Mouse (Mus musculus): ENCODE measurements around the gene Hat1.

The Hat1 gene

GRCm38 (mm10) chr2:71462553-71462952, 73.8 kb downstream of the Hat1 start:
- no peak for DNase-seq (ENCODE audit: low read depth, low spot score)

DNA sequence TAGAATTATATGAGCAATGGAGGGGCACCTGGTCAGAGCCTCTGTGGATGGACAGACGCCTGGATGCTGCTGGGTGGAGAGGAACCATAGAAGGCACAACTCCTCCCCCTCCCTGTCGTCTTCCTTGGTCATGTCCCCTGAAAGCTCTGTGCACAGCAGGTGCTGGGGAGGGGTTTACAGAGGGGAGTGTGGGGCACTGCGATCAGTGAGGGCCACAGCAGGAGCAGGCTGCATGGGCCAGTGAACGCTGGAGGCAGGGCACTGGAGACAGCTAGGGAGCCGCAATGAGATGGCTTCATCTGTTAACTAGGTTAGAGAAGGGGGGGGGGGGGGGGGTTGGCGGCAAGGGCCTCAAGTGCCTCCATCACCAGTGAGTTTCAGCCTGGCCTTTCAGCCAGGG, 77.3 kb downstream of the Hat1 start:
- DNase-seq (ENCODE audit: low read depth, low spot score) = no peak

DNA sequence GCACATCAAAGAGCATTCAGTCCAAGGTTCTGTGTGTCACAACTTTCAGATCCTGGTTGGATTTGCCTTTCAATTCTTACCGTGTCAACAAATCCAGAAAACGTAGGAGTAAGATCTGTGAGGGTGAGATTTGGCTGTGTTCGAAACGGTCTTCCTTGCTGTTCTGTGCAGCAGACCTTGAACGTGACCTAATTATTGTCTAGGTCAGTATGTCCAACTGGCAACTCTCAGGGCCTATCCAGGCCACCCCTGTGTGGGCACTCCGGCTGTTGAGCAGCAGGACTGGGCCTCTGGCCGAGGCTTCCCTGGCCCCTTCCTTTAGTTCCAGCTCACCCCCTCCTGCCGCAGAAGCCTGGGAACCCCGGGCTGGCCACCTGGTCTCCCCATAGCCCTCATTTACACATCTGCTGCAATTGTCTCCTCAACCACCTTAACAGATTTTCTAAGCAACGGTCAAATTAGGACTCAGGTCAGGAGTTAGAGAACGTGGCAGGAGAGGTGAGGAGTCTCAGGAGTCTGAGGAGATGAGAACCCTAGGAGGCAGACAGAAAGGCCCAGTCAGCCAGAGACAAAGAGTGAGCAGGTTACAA, 78.2 kb downstream of the Hat1 start:
- no peak for DNase-seq (ENCODE audit: low read depth, low spot score)

GRCm38 (mm10) chr2:71471094-71471493, 82.3 kb downstream of the Hat1 start:
- DNase-seq (ENCODE audit: low read depth, low spot score) = no peak

DNA sequence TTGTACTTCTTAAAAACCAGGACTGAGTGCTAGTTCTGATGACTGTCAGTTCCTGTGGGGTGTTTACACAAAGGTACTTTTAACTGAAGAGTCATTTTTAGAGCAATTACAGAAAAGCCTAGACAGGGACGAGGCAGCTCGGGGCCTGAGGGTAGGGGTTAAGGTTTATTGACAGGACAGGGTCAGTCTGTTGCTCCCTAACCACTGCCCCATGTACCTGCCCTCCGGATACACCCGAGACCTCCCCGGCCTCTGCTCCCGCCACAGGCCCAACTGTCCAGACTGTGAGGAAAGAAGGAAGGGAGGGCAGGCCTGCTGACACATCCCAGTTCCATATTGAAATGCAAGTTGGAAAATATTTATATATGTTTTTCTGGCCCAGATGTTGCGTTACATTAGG, 85.1 kb downstream of the Hat1 start:
- no peak for DNase-seq (ENCODE audit: low read depth, low spot score)

DNA sequence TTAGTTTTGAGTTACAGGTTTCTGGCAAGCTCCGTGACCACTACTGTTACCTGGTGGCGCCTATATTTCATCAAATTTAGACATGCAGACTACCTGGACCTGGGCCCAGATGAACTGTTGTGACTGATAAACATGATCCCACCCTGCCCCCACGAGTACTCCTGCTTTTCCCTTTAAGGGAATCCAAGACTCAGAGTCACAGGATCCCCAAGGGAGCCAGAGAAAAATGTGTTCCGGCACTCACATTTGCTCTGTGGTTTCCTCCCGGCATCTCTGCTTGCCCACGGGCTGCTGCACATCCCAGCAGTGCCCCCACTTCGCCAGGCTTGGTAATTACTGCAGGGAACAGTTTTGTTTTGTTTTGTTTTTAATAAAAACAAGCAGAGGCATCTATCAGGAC, 85.6 kb downstream of the Hat1 start:
- no peak for DNase-seq (ENCODE audit: low read depth, low spot score)

DNA sequence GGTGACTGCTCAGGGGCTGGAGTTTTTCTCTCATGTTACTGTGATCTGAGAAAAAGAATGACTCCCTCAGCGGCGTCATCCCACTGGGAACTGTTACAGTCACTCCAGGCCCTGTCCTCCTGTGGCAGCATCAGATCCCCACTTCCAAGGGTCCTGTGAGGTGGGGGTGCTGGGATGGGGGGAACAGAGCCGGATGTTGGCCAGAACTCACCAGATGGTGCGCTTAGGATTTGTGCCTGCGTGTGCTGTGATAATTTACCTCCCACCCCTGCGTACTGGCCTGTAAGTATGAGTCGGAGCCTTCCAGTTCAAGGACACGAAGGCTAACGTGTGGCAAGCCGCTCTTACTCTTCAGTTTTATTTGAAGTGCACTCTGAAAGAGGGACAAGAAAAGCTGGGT, 86.6 kb downstream of the Hat1 start:
- DNase-seq (ENCODE audit: low read depth, low spot score) = no peak

GRCm38 (mm10) chr2:71475760-71476159, 87.0 kb downstream of the Hat1 start:
- no peak for DNase-seq (ENCODE audit: low read depth, low spot score)

GRCm38 (mm10) chr2:71477787-71478186, 89.0 kb downstream of the Hat1 start:
- no peak for DNase-seq (ENCODE audit: low read depth, low spot score)

GRCm38 (mm10) chr2:71479917-71480316, 91.2 kb downstream of the Hat1 start:
- DNase-seq (ENCODE audit: low read depth, low spot score) = no peak

- no peak for DNase-seq (ENCODE audit: low read depth, low spot score)
These were observed 93.1 kb downstream of the Hat1 start for GRCm38 (mm10) chr2:71481825-71482224.

GRCm38 (mm10) chr2:71483046-71483716, 94.4 kb downstream of the Hat1 start:
- DNase-seq (ENCODE audit: low read depth, low spot score) = no peak

- DNase-seq (ENCODE audit: low read depth, low spot score) = no peak
These were observed 94.9 kb downstream of the Hat1 start for GRCm38 (mm10) chr2:71483717-71484066.

Measured in embryo, embryonic 11.5 days (tissue).